Mouse (Mus musculus): ENCODE results near the gene Smpdl3b. TPM values are rescaled to one million over a fixed set of nuclear protein-coding genes. Genes with fewer than 3 reads are reported as not detected.

The Smpdl3b gene
- total RNA-seq, 2 experiments from 2014 or later: 0.51 to 0.79 TPM

DNA sequence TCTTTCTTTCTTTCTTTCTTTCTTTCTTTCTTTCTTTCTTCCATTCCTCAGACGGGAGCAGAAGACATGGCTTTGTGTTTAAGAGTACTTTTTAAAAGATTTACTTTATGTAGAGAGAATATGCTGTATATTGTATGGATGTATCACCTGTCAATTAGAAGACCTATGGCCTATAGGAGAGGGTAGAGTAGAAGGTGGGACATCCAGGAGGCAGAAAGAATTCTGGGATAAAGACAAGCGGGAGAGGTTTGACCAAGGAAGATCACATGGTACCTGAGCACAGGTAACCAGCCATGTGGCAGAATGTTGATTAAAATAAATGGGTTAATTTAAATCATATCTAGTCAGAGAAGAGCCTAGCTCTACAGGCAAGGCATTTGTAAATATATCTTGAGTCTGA, 22.3 kb downstream of the Smpdl3b start:
- no peak for DNase-seq

DNA sequence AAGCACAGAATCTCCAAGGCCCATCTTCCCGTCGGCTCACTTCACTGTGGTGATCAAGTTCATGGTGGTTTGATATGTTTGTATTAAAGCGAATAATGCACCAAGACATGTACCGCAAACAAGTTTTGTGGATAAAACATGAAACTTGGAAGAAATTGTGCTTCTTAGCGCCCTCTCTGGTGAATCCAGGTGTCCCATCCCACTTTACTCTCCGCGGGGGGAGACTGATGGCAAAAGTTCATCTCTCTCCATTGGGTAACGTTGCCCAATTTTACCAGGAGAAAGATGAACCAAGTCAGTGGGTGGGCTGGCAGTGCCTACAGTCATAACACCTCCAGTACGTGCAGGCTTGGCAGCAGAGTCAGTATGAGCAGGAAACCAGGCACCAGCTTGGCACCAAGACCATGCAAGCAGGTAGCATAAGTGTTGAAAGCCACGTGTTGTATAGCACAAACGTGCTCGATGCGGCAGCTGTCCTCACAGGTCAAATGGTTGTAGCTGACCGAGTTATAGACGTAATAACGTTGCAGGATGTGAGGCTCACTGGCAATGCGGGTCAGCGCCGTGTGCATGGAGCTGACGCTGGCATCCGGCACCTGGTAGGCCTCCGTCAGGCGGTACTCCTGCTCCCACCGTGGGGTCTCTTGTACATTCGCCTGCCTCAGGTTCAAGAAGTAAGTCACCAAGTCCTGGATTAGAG, 23.8 kb downstream of the Smpdl3b start:
- DNase-seq: no peak

DNA sequence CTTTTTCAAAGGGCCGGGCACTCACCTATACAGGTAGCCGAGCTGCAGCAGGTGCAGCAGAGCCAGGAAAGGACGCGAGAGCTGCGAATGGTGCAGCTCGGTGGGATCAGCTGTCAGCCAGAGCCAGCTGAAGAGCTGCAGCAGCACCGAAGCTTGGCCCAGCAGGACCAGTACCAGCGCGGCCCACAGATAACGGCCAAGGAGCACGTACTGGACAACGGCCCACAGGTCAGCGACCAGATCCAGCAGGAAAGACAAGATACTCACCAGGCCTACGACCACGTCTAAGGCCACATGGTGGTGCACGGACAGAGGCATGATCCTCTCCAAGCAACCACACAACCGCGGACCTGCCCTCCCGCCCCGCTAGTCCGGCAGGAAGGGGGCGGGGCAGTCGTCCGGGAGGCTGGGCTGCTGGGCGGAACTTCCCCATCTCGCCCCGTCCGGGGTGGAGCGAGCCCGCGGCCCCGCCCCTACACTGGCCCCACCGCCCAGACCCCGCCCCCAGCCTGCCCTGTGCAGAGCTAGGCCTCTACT, 24.8 kb downstream of the Smpdl3b start, which contains the start of gene Xkr8:
Xkr8 (minus strand) TSS at position 399 of the 537 bp plus-strand sequence.
- DNase-seq: peak; percentile 93 to 94

DNA sequence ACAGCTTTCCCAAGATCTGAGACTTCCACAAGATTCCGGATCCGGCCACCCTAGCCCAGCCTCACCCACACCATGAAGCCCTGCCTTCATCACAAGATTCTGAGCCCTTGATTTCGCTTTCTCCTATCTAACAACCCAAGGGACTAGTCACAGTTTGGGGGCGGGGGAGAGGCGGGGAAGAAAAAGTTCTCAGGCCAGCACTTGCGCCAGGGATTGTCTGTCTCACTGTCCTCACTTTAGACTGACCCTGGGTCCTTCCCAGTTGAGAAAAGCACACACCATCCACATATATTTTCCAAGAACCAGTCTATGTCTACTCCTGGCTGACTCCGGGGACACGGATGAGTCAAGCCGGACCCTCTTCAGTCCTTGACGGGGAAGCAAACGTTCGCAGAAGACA, 25.4 kb downstream of the Smpdl3b start:
- no peak for DNase-seq

DNA sequence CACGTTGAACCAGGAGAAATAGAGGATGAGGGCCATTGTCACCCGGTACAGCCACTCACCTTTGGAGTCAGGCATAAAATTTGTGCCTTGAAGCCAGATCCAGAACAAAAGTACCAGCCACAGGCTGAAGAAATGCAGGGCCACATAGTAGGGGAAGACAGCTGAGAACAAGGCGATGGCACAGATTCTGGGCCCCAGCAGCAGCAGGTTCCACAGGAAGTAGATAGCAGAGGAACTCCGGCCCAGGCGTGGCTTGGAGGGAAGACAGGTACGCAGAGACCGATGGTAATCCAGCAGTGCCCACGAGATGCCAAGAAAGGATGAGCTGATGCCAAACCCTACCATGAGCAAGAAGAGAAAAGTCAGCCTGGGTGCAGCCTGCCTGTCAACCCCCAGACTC, 28.8 kb downstream of the Smpdl3b start:
- no peak for DNase-seq

DNA sequence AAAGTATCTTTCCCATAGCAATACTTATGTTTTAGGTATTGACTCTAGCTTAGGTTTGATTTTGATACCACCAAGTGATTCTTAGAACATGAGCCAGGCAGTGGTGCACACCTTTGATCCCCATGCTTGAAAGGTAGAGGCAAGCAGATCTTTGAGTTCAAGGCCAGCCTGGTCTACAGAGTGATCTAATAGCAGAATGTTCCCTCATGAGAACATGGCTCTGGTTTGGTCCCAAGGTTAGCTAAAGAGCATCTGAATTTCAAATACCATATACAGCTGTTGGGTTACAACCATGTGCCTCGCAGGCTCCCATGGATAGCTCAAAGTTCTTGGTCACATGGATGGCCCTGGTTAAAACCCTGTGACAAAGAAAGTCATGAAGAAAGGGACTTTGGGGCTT, 38.8 kb downstream of the Smpdl3b start:
- DNase-seq: no peak

DNA sequence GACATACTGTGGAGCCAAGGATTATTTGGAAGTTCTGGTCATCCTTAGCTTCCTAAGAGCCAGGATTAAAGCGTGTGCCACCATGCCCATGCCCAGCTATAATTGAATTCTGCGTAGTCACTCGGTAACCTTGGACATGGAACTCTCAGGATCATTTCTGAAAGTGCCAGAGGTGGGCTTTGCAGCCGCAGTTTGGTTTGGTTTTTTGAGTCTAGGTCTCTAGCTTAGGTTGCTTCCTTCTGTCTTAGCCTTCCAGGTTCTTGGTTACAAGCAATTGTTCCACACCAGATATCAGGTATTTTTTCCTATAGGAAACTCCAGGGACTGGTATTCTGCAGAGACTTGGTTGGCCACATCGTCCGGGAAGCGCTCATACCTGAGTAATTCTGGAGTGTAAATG, 43.9 kb downstream of the Smpdl3b start:
- DNase-seq: no peak

DNA sequence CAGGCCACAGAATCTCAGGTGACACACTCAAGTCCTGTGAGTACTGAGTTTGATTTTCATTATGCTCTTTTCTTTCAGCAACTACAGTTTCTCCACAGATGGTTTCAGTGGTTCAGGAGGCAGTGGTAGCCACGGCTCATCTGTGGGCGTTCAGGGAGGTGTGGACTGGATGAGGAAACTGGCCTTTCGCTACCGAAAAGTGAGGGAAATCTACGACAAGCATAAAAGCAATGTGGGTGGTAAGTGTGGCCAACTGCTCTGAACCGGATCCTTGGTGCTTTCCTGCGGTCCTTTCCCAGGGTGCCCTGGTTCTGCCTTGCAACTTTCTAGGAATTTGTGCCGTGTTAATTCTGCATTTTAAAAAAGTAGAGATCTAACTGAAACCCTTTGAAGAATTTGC, 50.2 kb downstream of the Smpdl3b start:
- no peak for DNase-seq

DNA sequence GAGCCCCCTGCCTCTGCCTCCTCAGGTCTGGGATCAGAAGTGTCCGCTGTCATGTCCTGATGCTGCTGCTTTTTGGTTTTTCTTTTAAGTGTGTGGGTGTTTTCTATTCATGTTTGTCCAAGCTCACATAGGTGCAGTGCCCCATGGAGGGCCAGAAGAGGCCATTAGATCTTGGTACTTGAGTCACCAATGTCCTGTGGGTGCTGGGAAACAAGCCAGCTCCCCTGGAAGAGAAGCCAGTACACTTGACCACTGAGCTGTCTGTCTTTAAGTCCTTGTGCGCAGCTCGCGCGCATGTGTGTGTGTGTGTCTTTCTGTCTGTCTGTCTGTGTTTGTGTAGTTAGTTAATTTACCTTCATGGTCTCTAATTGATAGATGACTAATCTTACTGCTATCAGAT, 55.0 kb downstream of the Smpdl3b start:
- DNase-seq: no peak

DNA sequence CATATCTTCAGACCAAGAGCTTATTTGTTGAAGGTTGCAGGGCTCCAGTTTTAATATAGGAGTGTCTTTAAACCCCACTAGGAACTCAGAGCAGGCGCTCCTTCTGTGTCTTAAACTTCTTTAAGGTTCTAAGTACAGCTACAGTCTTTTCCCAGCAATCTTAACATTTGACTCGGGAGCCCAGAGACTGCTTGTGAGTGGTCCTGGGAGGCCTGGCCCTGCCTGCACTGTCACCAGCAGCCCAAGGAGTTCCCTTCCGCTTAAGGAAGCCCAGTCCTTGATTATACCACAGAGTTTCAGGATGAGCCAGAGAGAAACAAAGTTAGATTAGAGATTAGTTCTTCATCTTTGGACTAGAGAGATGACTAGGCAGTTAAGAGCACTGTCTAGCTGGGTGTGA, 63.7 kb downstream of the Smpdl3b start:
- DNase-seq: no peak

DNA sequence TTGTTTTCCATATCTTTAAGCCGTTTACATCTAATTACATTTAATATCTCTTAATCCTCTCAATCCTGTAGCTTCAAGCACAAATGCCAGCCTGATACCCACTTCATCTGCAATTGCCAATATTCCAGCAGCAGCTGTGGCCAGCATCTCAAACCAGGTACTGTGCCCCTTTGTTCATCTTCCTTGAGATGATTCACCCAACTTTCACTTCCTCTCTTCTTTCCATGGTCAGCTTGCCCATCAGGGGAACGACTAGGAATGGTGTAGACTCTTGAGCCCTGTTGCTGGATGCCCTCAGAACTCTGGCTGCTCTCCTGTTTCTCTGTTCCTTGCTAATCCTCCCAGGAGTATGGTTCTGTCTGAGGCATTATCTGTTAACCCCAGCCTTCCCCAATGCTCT, 67.4 kb downstream of the Smpdl3b start:
- DNase-seq: no peak

Other genes starting within 250 kb of the Smpdl3b start
- gene Sesn2, start 246.8 kb downstream of the Smpdl3b start, total RNA-seq (2021): 1 to 10 TPM; 2.8 TPM
- 100 to 1,000 TPM; 326 to 345 TPM for gene Atpif1, start 223.6 kb downstream of the Smpdl3b start, total RNA-seq (2021)
- gene Dnajc8, start 221.7 kb downstream of the Smpdl3b start, total RNA-seq (2021): 10 to 100 TPM; 51.0 to 52.9 TPM
- 1 to 10 TPM; 1.3 to 1.5 TPM for gene Ptafr, start 193.2 kb downstream of the Smpdl3b start, total RNA-seq (2021)
- gene Eya3, start 118.3 kb downstream of the Smpdl3b start, total RNA-seq (2021): 10 to 100 TPM; 32.5 to 33.9 TPM
- 1 to 10 TPM; 1.7 to 2.0 TPM for gene Xkr8, start 24.7 kb downstream of the Smpdl3b start, total RNA-seq (2021)
- 10 to 100 TPM; 11.8 to 14.1 TPM for gene Rpa2, start 11.1 kb upstream of the Smpdl3b start, total RNA-seq (2021)
- 1 to 10 TPM; 1.5 to 2.1 TPM for gene Themis2, start 39.1 kb upstream of the Smpdl3b start, total RNA-seq (2021)
- 10 to 100 TPM; 18.8 to 20.5 TPM for gene Ppp1r8, start 85.9 kb upstream of the Smpdl3b start, total RNA-seq (2021)
- gene Stx12, start 127.3 kb upstream of the Smpdl3b start, total RNA-seq (2021): 10 to 100 TPM; 32.6 to 33.8 TPM
- 10 to 100 TPM; 29.0 to 37.7 TPM for gene Fam76a, start 165.3 kb upstream of the Smpdl3b start, total RNA-seq (2021)
- under 1 TPM; 0.57 to 0.69 TPM for gene Fgr, start 216.8 kb upstream of the Smpdl3b start, total RNA-seq (2021)